In genomic region chr7:139392691-139393235, GRCm38 (mm10) we compare ENCODE assay signal across 15 mouse cellular contexts. TPM values are rescaled to one million over a fixed set of nuclear protein-coding genes. Genes with fewer than 3 reads are reported as not detected.
DNase-seq lines count a peak whose midpoint lies in the region; ATAC-seq and TF ChIP-seq lines count a peak whose summit lies in the region.
"Had no signal": no experiment of that assay in that cellular context is flagged by ENCODE, and none has a peak within 500 bp of the region (broad histone marks: within the 10 kb centered on the region; RNA-seq: fewer than 3 reads in every experiment).

No protein-coding gene starts in this region.

- WGBS in kidney, postnatal 0 days = 35% methylated on average over 6 of the region's 6 CpGs
- 15% methylated on average over 6 of the region's 6 CpGs for WGBS in heart, postnatal 0 days

- H3K4me2 ChIP-seq in kidney, postnatal 0 days (ENCODE audit: low read length) = 0 out of 2 replicates have a peak overlapping the region, but pooled peaks have one; percentile 6
- H3K4me2 ChIP-seq in heart, postnatal 0 days (ENCODE audit: low read depth, low read length) = peak overlapping the region; percentile 66
- H3K4me2 ChIP-seq: forebrain, embryonic 13.5 days; neural tube, embryonic 13.5 days had no signal

- TF ChIP-seq EP300 in heart, postnatal 0 days (IDR thresholded peaks at IDR 0.05; ENCODE audit: low read depth) = no peak

- no peak overlapping the region for H3K9ac ChIP-seq in kidney, postnatal 0 days (ENCODE audit: low read depth, low read length)
- no peak overlapping the region for H3K9ac ChIP-seq in heart, postnatal 0 days (replicated peaks; ENCODE audit: low read depth, low read length)
- H3K9ac ChIP-seq: forebrain, embryonic 13.5 days; liver, embryonic 14.5 days; neural tube, embryonic 13.5 days had no signal

- no peak overlapping the region for H3K4me3 ChIP-seq in kidney, postnatal 0 days (replicated peaks; ENCODE audit: low read depth, low read length)
- H3K4me3 ChIP-seq in heart, postnatal 0 days (ENCODE audit: low read depth, low read length) = no peak overlapping the region
- H3K4me3 ChIP-seq: forebrain, embryonic 13.5 days; neural tube, embryonic 13.5 days had no signal

- H3K4me1 ChIP-seq in kidney, postnatal 0 days (replicated peaks; ENCODE audit: insufficient read depth, low read length) = peaks cover 29% of the 10 kb centered on the region
- H3K4me1 ChIP-seq in heart, postnatal 0 days (ENCODE audit: control insufficient read depth, insufficient read depth) = peaks cover 75% of the 10 kb centered on the region

- no peaks in the 10 kb centered on the region for H3K9me3 ChIP-seq in kidney, postnatal 0 days (replicated peaks; ENCODE audit: low read length)
- no peaks in the 10 kb centered on the region for H3K9me3 ChIP-seq in heart, postnatal 0 days (replicated peaks; ENCODE audit: control insufficient read depth, low read length)
- H3K9me3 ChIP-seq: forebrain, embryonic 13.5 days; neural tube, embryonic 13.5 days had no signal

- peak; percentile 6 to 11 for DNase-seq in cerebellum, postnatal 14 days
- DNase-seq in kidney, postnatal 0 days (ENCODE audit: low spot score) = peak; percentile 76
- DNase-seq in kidney, postnatal 14 days = no peak
- peak; percentile 3 for DNase-seq in brain, embryonic 14.5 days (ENCODE audit: low read depth)
- peak; percentile 57 for DNase-seq in heart, postnatal 0 days (ENCODE audit: low spot score)
- no peak for DNase-seq in right cerebral cortex, postnatal 4 days
- no peak for DNase-seq in retina, embryonic 14.5 days (ENCODE audit: low spot score)
- DNase-seq: adrenal gland, adult 2 months; left cerebral cortex, postnatal 4 days; right cerebral cortex, adult 18-20 months; thymus, adult 2 months had no signal

- no peaks in the 10 kb centered on the region for H3K36me3 ChIP-seq in kidney, postnatal 0 days (ENCODE audit: insufficient read depth, low read length)
- H3K36me3 ChIP-seq in heart, postnatal 0 days (replicated peaks; ENCODE audit: control insufficient read depth, insufficient read depth, low read length) = no peaks in the 10 kb centered on the region
- H3K36me3 ChIP-seq: neural tube, embryonic 13.5 days had no signal

- peak overlapping the region; percentile 2; the same call in 1 of the 2 replicates for H3K27ac ChIP-seq in kidney, postnatal 0 days
- H3K27ac ChIP-seq in heart, postnatal 0 days (ENCODE audit: low read depth) = peak overlapping the region; percentile 64
- H3K27ac ChIP-seq: forebrain, embryonic 13.5 days; liver, embryonic 14.5 days; neural tube, embryonic 13.5 days had no signal

- no peak for TF ChIP-seq POLR2A in brain, embryonic 14.5 days (IDR thresholded peaks at IDR 0.05; ENCODE audit: borderline replicate concordance, extremely low read depth, insufficient read depth, insufficient read length, poor library complexity, severe bottlenecking)

- no peak for TF ChIP-seq CTCF in kidney, postnatal 0 days (IDR thresholded peaks at IDR 0.05; ENCODE audit: low read depth)
- no peak for TF ChIP-seq CTCF in brain, embryonic 14.5 days (IDR thresholded peaks at IDR 0.05; ENCODE audit: borderline replicate concordance, extremely low read depth, insufficient read depth, insufficient read length)
- TF ChIP-seq CTCF in heart, postnatal 0 days (IDR thresholded peaks at IDR 0.05; ENCODE audit: low read depth) = no peak

- no peak for ATAC-seq in cerebellum, adult (ENCODE audit: insufficient number of reproducible peaks, low FRiP score, low TSS enrichment)
- no peak for ATAC-seq in kidney, postnatal 0 days (replicated peaks; ENCODE audit: low FRiP score, low read depth)
- no peak for ATAC-seq in heart, postnatal 0 days (ENCODE audit: insufficient read depth, low read depth)
- ATAC-seq: forebrain, embryonic 13.5 days had no signal

- H3K27me3 ChIP-seq in kidney, postnatal 0 days (ENCODE audit: insufficient read depth, low read length) = no peaks in the 10 kb centered on the region
- no peaks in the 10 kb centered on the region for H3K27me3 ChIP-seq in heart, postnatal 0 days (ENCODE audit: control insufficient read depth, insufficient read depth, low read length)
- H3K27me3 ChIP-seq: forebrain, embryonic 13.5 days; neural tube, embryonic 13.5 days had no signal

RNA-seq across cellular contexts. Expression of gene Inpp5a, which starts 3.9 kb away (rescaled TPM):
- 21.0 and 24.3 TPM in 2 replicates for polyA plus RNA-seq in kidney, postnatal 0 days (2015; fragmentation: Nextera tagmentation; extraction: Ambion mirVana)
- polyA plus RNA-seq in brain, embryonic 14.5 days (2012; rRNA removed) = 6.2 and 17.6 TPM in 2 replicates
- 43.4 and 44.1 TPM in 2 replicates for total RNA-seq in heart, postnatal 0 days (2014; rRNA removed; ENCODE audit: low replicate concordance)
- 57.9 and 65.2 TPM in 2 replicates for polyA plus RNA-seq in heart, postnatal 0 days (2015; fragmentation: Nextera tagmentation; extraction: Ambion mirVana)

Comparison
In these comparisons a context has a peak if more than half of its experiments do, and no peak if none do; other contexts are left out.
1. DNase-seq: peak in cerebellum, postnatal 14 days (2 of 2), kidney, postnatal 0 days (single experiment), brain, embryonic 14.5 days (single experiment) and heart, postnatal 0 days (single experiment); none in kidney, postnatal 14 days (single experiment), right cerebral cortex, postnatal 4 days (single experiment) and retina, embryonic 14.5 days (single experiment).